Mouse (Mus musculus): Measurements from ENCODE around the gene Rab3gap2. TPM values are rescaled to one million over a fixed set of nuclear protein-coding genes. Genes with fewer than 3 reads are reported as not detected.
A peak's percentile ranks its signal among the peaks of the same experiment; 100 is the strongest.

Rab3gap2 gene
- polyA plus RNA-seq, 1 experiment, result 32.8 TPM

DNA sequence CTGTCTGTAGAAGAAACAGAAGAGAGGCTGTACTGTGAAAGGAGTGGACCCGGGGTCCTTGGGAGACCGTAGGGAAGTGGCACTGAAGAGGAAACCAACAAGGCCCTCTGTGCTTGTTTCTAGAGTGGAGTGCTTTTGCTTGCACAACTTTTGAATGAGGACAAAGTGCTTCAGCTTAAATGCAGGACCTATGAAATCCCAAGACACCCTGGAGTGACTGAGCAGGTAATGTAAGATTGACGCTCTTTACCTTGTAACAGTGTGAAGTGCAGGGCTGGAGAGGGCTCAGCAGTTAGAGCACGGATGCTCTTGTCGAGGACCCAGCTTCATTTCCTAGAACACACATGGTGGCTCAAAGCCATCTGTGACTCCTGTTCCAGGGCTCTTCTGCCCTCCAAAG, 31.9 kb downstream of the Rab3gap2 start:
- TF ChIP-seq POLR2A (IDR thresholded peaks at IDR 0.05; ENCODE audit: insufficient read depth, low read length) (no peak), EP300 (IDR thresholded peaks at IDR 0.05; ENCODE audit: insufficient read depth, low read depth, low read length) (no peak), CTCF (IDR thresholded peaks at IDR 0.05; ENCODE audit: low read depth, low read length) (no peak)
- Histone ChIP-seq H3K9me3 (replicated peaks; ENCODE audit: control insufficient read depth, insufficient read depth, low read length, poor library complexity, severe bottlenecking) (no peaks in the 10 kb centered on the region), H3K4me3 (ENCODE audit: low read depth, low read length) (no peak overlapping the region), H3K27me3 (ENCODE audit: control insufficient read depth, insufficient read depth, low read length, poor library complexity, severe bottlenecking) (no peaks in the 10 kb centered on the region), H3K36me3 (ENCODE audit: control insufficient read depth, insufficient read depth, low read length, poor library complexity, severe bottlenecking) (peaks cover 8% of the 10 kb centered on the region), H3K27ac (ENCODE audit: insufficient read depth, low read length) (no peak overlapping the region), H3K4me1 (ENCODE audit: control insufficient read depth, insufficient read depth, low read length) (no peaks in the 10 kb centered on the region), H3K9ac (ENCODE audit: low read depth, poor library complexity, severe bottlenecking) (no peak overlapping the region)

DNA sequence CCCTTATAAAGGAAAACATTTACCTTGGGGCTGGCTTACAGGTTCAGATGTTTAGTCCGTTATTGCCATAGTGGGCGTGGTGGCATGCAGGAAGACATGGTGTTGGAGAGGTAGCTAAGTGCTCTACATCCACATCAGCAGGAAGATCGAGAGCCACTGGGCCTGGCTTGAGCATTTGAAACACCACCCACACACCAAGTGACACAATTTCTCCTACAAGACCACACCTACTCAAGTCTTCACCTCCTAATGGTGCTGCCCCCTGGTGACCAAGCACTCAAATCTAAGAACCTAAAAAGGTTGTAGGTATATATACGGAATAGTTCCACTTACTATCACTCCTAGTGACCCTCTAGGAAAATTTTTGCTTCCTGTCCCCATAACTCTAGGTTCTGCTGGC, 32.6 kb downstream of the Rab3gap2 start:
- Histone ChIP-seq H3K9me3 (replicated peaks; ENCODE audit: control insufficient read depth, insufficient read depth, low read length, poor library complexity, severe bottlenecking) (no peaks in the 10 kb centered on the region), H3K4me3 (ENCODE audit: low read depth, low read length) (no peak overlapping the region), H3K9ac (ENCODE audit: low read depth, poor library complexity, severe bottlenecking) (no peak overlapping the region), H3K4me1 (ENCODE audit: control insufficient read depth, insufficient read depth, low read length) (no peaks in the 10 kb centered on the region), H3K27ac (ENCODE audit: insufficient read depth, low read length) (no peak overlapping the region), H3K27me3 (ENCODE audit: control insufficient read depth, insufficient read depth, low read length, poor library complexity, severe bottlenecking) (no peaks in the 10 kb centered on the region), H3K36me3 (ENCODE audit: control insufficient read depth, insufficient read depth, low read length, poor library complexity, severe bottlenecking) (peaks cover 8% of the 10 kb centered on the region)
- TF ChIP-seq POLR2A (IDR thresholded peaks at IDR 0.05; ENCODE audit: insufficient read depth, low read length) (no peak), EP300 (IDR thresholded peaks at IDR 0.05; ENCODE audit: insufficient read depth, low read depth, low read length) (no peak), CTCF (IDR thresholded peaks at IDR 0.05; ENCODE audit: low read depth, low read length) (peak; percentile 15)

DNA sequence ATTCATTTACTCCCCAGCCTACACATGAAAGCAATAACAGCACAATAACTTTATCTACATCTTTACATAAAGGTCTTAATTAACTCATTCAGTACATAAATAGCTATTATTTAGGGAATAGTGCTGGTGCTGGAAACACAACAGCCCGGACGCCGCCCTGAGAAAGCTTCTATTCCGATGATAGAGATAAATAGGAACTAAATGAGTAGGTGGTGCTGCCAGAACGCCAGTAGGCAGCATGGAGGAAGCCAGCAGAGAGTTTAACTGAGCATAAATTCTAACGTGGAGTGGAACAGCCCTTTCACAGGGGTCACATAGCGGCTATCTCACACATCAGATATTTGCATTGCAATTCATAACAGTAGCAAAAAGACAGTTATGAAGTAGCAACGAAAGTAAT, 39.1 kb downstream of the Rab3gap2 start:
- Histone ChIP-seq H3K36me3 (ENCODE audit: control insufficient read depth, insufficient read depth, low read length, poor library complexity, severe bottlenecking) (peaks cover 6% of the 10 kb centered on the region), H3K4me3 (ENCODE audit: low read depth, low read length) (no peak overlapping the region), H3K4me1 (ENCODE audit: control insufficient read depth, insufficient read depth, low read length) (no peaks in the 10 kb centered on the region), H3K9me3 (replicated peaks; ENCODE audit: control insufficient read depth, insufficient read depth, low read length, poor library complexity, severe bottlenecking) (no peaks in the 10 kb centered on the region), H3K27me3 (ENCODE audit: control insufficient read depth, insufficient read depth, low read length, poor library complexity, severe bottlenecking) (no peaks in the 10 kb centered on the region), H3K9ac (ENCODE audit: low read depth, poor library complexity, severe bottlenecking) (no peak overlapping the region), H3K27ac (ENCODE audit: insufficient read depth, low read length) (no peak overlapping the region)
- TF ChIP-seq CTCF (IDR thresholded peaks at IDR 0.05; ENCODE audit: low read depth, low read length), result no peak

DNA sequence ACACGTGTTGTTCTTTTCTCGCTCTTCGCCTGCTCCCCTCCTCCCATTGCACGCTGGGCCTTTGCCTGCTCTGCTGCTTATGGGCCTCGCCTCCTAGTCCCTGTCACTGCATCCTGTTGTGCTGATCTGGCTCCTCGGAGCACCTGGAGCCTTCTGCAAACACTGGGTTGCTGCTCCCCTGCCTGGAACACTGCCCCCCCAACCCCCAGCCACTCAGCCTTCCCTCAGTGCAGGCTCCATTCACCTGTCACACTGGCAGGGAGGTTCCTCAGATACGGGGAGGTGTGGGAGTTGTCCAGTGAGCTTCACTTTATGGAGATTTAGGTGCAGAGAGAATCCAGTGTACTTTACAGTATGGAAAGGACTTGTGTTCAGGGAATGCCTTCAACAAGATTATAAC, 41.5 kb downstream of the Rab3gap2 start:
- Histone ChIP-seq H3K27ac (ENCODE audit: insufficient read depth, low read length) (no peak overlapping the region), H3K9ac (ENCODE audit: low read depth, poor library complexity, severe bottlenecking) (no peak overlapping the region), H3K4me1 (ENCODE audit: control insufficient read depth, insufficient read depth, low read length) (no peaks in the 10 kb centered on the region), H3K4me3 (ENCODE audit: low read depth, low read length) (no peak overlapping the region), H3K27me3 (ENCODE audit: control insufficient read depth, insufficient read depth, low read length, poor library complexity, severe bottlenecking) (no peaks in the 10 kb centered on the region), H3K36me3 (ENCODE audit: control insufficient read depth, insufficient read depth, low read length, poor library complexity, severe bottlenecking) (peaks cover 2% of the 10 kb centered on the region; the same call in 1 of the 2 replicates), H3K9me3 (replicated peaks; ENCODE audit: control insufficient read depth, insufficient read depth, low read length, poor library complexity, severe bottlenecking) (no peaks in the 10 kb centered on the region)
- no peak for TF ChIP-seq EP300 (IDR thresholded peaks at IDR 0.05; ENCODE audit: insufficient read depth, low read depth, low read length)
- TF ChIP-seq CTCF (IDR thresholded peaks at IDR 0.05; ENCODE audit: low read depth, low read length), result no peak
- no peak for TF ChIP-seq POLR2A (IDR thresholded peaks at IDR 0.05; ENCODE audit: insufficient read depth, low read length)

DNA sequence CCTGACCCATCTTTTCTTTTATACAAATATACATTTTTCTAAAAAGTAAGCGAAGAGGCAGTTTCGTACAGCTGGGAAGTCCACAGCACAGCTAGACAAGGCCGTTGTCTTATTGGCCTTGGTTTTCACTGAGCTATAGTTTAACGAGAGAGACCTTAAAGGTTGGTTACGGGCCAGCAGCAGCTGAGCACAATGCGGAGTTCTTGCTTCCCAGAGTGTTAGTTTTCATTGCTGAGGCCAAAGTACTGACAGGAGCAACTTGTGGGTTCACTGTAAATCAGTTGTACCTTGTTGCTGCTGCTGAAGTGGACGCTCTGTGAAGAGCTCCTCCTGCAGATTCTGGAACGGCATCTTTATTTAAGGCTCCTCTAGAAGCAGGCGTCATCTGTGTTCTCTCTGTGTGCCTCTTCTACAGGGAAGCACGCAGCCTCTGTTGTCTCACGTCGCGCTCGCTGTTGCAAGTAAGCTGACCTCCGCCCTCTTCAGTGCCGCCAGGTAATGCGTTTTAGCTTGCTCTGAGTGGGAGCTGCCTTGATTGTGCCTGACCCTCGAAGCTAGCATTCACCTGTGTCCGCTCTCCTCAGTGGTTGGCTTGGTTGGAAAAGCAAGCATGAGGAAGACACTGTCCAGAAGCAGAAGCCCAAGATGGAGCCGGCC, 43.6 kb downstream of the Rab3gap2 start:
- no peak for TF ChIP-seq POLR2A (IDR thresholded peaks at IDR 0.05; ENCODE audit: insufficient read depth, low read length)
- no peak for TF ChIP-seq EP300 (IDR thresholded peaks at IDR 0.05; ENCODE audit: insufficient read depth, low read depth, low read length)
- no peak for TF ChIP-seq CTCF (IDR thresholded peaks at IDR 0.05; ENCODE audit: low read depth, low read length)
- Histone ChIP-seq H3K9ac (ENCODE audit: low read depth, poor library complexity, severe bottlenecking) (no peak overlapping the region), H3K36me3 (ENCODE audit: control insufficient read depth, insufficient read depth, low read length, poor library complexity, severe bottlenecking) (peaks cover 4% of the 10 kb centered on the region; the same call in 1 of the 2 replicates), H3K4me3 (ENCODE audit: low read depth, low read length) (0 out of 2 replicates have a peak overlapping the region, but pooled peaks have one; percentile 5), H3K27me3 (ENCODE audit: control insufficient read depth, insufficient read depth, low read length, poor library complexity, severe bottlenecking) (no peaks in the 10 kb centered on the region), H3K9me3 (replicated peaks; ENCODE audit: control insufficient read depth, insufficient read depth, low read length, poor library complexity, severe bottlenecking) (no peaks in the 10 kb centered on the region), H3K4me1 (ENCODE audit: control insufficient read depth, insufficient read depth, low read length) (no peaks in the 10 kb centered on the region), H3K27ac (ENCODE audit: insufficient read depth, low read length) (no peak overlapping the region)

DNA sequence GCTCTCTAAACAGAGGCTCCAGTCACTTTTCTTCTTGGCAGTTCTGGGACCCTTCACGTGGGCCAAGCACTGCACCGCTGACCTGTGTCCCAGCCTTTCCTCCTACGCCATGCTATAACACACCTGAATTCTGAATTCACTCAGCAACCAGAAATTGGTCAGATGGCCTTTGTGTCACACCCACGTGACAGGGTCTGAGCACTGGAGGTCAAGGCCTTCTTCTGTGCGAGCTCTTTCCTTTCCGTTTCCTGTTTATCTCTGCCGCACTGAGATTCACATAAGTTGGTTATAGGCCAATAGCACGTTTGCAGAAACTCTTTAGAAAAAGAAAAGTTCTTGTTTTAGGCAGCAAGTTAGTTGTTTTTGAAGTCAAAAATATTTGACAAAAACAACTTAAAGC, 44.8 kb downstream of the Rab3gap2 start:
- Histone ChIP-seq H3K9ac (ENCODE audit: low read depth, poor library complexity, severe bottlenecking) (no peak overlapping the region), H3K4me1 (ENCODE audit: control insufficient read depth, insufficient read depth, low read length) (no peaks in the 10 kb centered on the region), H3K9me3 (replicated peaks; ENCODE audit: control insufficient read depth, insufficient read depth, low read length, poor library complexity, severe bottlenecking) (no peaks in the 10 kb centered on the region), H3K27me3 (ENCODE audit: control insufficient read depth, insufficient read depth, low read length, poor library complexity, severe bottlenecking) (no peaks in the 10 kb centered on the region), H3K36me3 (ENCODE audit: control insufficient read depth, insufficient read depth, low read length, poor library complexity, severe bottlenecking) (peaks cover 10% of the 10 kb centered on the region), H3K27ac (ENCODE audit: insufficient read depth, low read length) (no peak overlapping the region), H3K4me3 (ENCODE audit: low read depth, low read length) (no peak overlapping the region)
- TF ChIP-seq EP300 (IDR thresholded peaks at IDR 0.05; ENCODE audit: insufficient read depth, low read depth, low read length), result no peak
